In the genomic region with DNA sequence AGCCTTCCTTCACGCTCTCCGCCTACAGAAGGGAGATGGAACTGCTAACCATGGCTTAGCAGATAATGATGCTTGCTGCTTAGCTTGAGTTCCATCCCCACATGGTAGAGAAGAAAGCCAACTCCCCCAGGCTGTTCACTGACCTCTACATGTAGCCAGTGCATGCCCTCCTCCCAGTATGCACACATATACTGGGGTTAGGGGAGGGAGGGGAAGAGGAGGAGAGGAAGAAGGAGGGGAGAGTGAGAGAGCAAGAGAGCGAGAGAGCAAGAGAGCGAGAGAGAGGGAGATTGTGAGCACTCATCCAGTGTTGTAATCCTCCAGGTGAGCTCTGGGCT, we compare ENCODE assay signal across 19 mouse cellular contexts.
DNase-seq lines count a peak whose midpoint lies in the region; ATAC-seq lines count a peak whose summit lies in the region.
"Had no signal": no experiment of that assay in that cellular context is flagged by ENCODE, and none has a peak within 500 bp of the region (broad histone marks: within the 10 kb centered on the region; RNA-seq: fewer than 3 reads in every experiment).

No protein-coding gene starts in this region.

- 0 out of 2 replicates have a peak overlapping the region, but pooled peaks have one; percentile 6 for H3K4me2 ChIP-seq in kidney, embryonic 14.5 days (replicated peaks; ENCODE audit: low read depth, low read length)
- peak overlapping the region; percentile 6; the same call in 1 of the 2 replicates for H3K4me2 ChIP-seq in kidney, embryonic 16.5 days (replicated peaks; ENCODE audit: low read depth, low read length)
- no peak overlapping the region for H3K4me2 ChIP-seq in embryonic facial prominence, embryonic 15.5 days (replicated peaks)
- H3K4me2 ChIP-seq: embryonic facial prominence, embryonic 12.5 days; forebrain, embryonic 13.5 days had no signal

- no peak overlapping the region for H3K9ac ChIP-seq in kidney, embryonic 14.5 days (ENCODE audit: low read depth, low read length)
- H3K9ac ChIP-seq in kidney, embryonic 16.5 days (replicated peaks; ENCODE audit: low read length): no peak overlapping the region
- H3K9ac ChIP-seq in embryonic facial prominence, embryonic 15.5 days: no peak overlapping the region
- H3K9ac ChIP-seq: embryonic facial prominence, embryonic 12.5 days; forebrain, embryonic 13.5 days had no signal

- peaks cover 37% of the 10 kb centered on the region for H3K27me3 ChIP-seq in kidney, embryonic 14.5 days (ENCODE audit: control insufficient read depth, insufficient read depth, low read length)
- peaks cover 32% of the 10 kb centered on the region for H3K27me3 ChIP-seq in kidney, embryonic 16.5 days (ENCODE audit: insufficient read depth, low read length)
- peaks cover 13% of the 10 kb centered on the region for H3K27me3 ChIP-seq in embryonic facial prominence, embryonic 15.5 days
- H3K27me3 ChIP-seq in limb, embryonic 10.5 days (ENCODE audit: low read depth, poor library complexity, severe bottlenecking): no peaks in the 10 kb centered on the region

- H3K9me3 ChIP-seq in kidney, embryonic 14.5 days (ENCODE audit: control insufficient read depth, low read length): no peaks in the 10 kb centered on the region
- H3K9me3 ChIP-seq in kidney, embryonic 16.5 days (ENCODE audit: low read length): no peaks in the 10 kb centered on the region
- H3K9me3 ChIP-seq in embryonic facial prominence, embryonic 15.5 days (replicated peaks): no peaks in the 10 kb centered on the region
- H3K9me3 ChIP-seq in limb, embryonic 10.5 days (replicated peaks): no peaks in the 10 kb centered on the region
- H3K9me3 ChIP-seq: embryonic facial prominence, embryonic 12.5 days; forebrain, embryonic 13.5 days had no signal

- no peak overlapping the region for H3K27ac ChIP-seq in kidney, embryonic 14.5 days (ENCODE audit: low read depth, low read length)
- no peak overlapping the region for H3K27ac ChIP-seq in kidney, embryonic 16.5 days (ENCODE audit: low read length)
- H3K27ac ChIP-seq in embryonic facial prominence, embryonic 15.5 days (replicated peaks): 0 out of 2 replicates have a peak overlapping the region, but pooled peaks have one; percentile 8
- peak overlapping the region; percentile 69 for H3K27ac ChIP-seq in limb, embryonic 10.5 days
- H3K27ac ChIP-seq: embryonic facial prominence, embryonic 12.5 days; forebrain, embryonic 13.5 days had no signal

- 45% methylated on average over 4 of the region's 4 CpGs for WGBS in kidney, embryonic 14.5 days
- whole genome bisulfite sequencing in kidney, embryonic 16.5 days: 32% methylated on average over 4 of the region's 4 CpGs
- 77% methylated on average over 4 of the region's 4 CpGs for WGBS in embryonic facial prominence, embryonic 15.5 days
- WGBS in limb, embryonic 10.5 days: 90% methylated on average over 4 of the region's 4 CpGs

- peaks cover 8% of the 10 kb centered on the region; the same call in 1 of the 2 replicates for H3K4me1 ChIP-seq in kidney, embryonic 14.5 days (ENCODE audit: control insufficient read depth, insufficient read depth, low read length)
- peaks cover 17% of the 10 kb centered on the region for H3K4me1 ChIP-seq in kidney, embryonic 16.5 days (ENCODE audit: insufficient read depth, low read length)
- H3K4me1 ChIP-seq in embryonic facial prominence, embryonic 15.5 days: peaks cover 28% of the 10 kb centered on the region
- H3K4me1 ChIP-seq in limb, embryonic 10.5 days: peaks cover 92% of the 10 kb centered on the region
- H3K4me1 ChIP-seq: forebrain, embryonic 13.5 days had no signal

- peak; percentile 60 for ATAC-seq in kidney, embryonic 14.5 days (ENCODE audit: low FRiP score, low TSS enrichment)
- ATAC-seq in kidney, embryonic 16.5 days (ENCODE audit: low FRiP score, low TSS enrichment): peak; percentile 69
- ATAC-seq in embryonic facial prominence, embryonic 15.5 days (ENCODE audit: insufficient number of reproducible peaks, low FRiP score, low TSS enrichment, low read depth): no peak
- ATAC-seq: forebrain, embryonic 13.5 days; forebrain, embryonic 16.5 days had no signal

- H3K36me3 ChIP-seq in kidney, embryonic 14.5 days (ENCODE audit: control insufficient read depth, insufficient read depth, low read length): no peaks in the 10 kb centered on the region
- H3K36me3 ChIP-seq in kidney, embryonic 16.5 days (ENCODE audit: insufficient read depth, low read length): no peaks in the 10 kb centered on the region
- H3K36me3 ChIP-seq in embryonic facial prominence, embryonic 15.5 days: no peaks in the 10 kb centered on the region
- H3K36me3 ChIP-seq in limb, embryonic 10.5 days: no peaks in the 10 kb centered on the region
- H3K36me3 ChIP-seq: embryonic facial prominence, embryonic 12.5 days had no signal

- DNase-seq in kidney, postnatal 10 days: no peak
- DNase-seq in kidney, adult 11 months: no peak
- no peak for DNase-seq in limb, embryonic 10.5 days (ENCODE audit: low spot score)
- DNase-seq in ovary, postnatal 14 days (ENCODE audit: low spot score): no peak
- DNase-seq: adrenal gland, adult 2 months; adrenal gland, postnatal 10 days; adrenal gland, postnatal 25 days; cerebellum, adult 11 months; cerebellum, adult 18-20 months; cerebellum, adult 8-10 months; cerebellum, adult 9-11 months; cerebellum, postnatal 36 days; embryo, embryonic 11 days had no signal

- H3K4me3 ChIP-seq in kidney, embryonic 14.5 days (ENCODE audit: low read length): no peak overlapping the region
- H3K4me3 ChIP-seq in kidney, embryonic 16.5 days (ENCODE audit: low read length): no peak overlapping the region
- H3K4me3 ChIP-seq in embryonic facial prominence, embryonic 15.5 days (replicated peaks): no peak overlapping the region
- H3K4me3 ChIP-seq in limb, embryonic 10.5 days: no peak overlapping the region
- H3K4me3 ChIP-seq: embryonic facial prominence, embryonic 12.5 days; forebrain, embryonic 13.5 days had no signal

Comparison
In these comparisons a context has a peak if more than half of its experiments do, and no peak if none do; other contexts are left out.
1. H3K27ac ChIP-seq: peak in embryonic facial prominence, embryonic 15.5 days (single experiment) and limb, embryonic 10.5 days (single experiment); none in kidney, embryonic 14.5 days (single experiment) and kidney, embryonic 16.5 days (single experiment).